Mouse (Mus musculus) ovary, adult 18-20 months (tissue): ENCODE results near the gene Rpl21.

Source experiments
- DNase-seq: peaks from one replicate; pipeline ENCODE4 v3.0.0; 2022; ENCODE audit warnings: low spot score, mixed read lengths

Rpl21 gene

DNA sequence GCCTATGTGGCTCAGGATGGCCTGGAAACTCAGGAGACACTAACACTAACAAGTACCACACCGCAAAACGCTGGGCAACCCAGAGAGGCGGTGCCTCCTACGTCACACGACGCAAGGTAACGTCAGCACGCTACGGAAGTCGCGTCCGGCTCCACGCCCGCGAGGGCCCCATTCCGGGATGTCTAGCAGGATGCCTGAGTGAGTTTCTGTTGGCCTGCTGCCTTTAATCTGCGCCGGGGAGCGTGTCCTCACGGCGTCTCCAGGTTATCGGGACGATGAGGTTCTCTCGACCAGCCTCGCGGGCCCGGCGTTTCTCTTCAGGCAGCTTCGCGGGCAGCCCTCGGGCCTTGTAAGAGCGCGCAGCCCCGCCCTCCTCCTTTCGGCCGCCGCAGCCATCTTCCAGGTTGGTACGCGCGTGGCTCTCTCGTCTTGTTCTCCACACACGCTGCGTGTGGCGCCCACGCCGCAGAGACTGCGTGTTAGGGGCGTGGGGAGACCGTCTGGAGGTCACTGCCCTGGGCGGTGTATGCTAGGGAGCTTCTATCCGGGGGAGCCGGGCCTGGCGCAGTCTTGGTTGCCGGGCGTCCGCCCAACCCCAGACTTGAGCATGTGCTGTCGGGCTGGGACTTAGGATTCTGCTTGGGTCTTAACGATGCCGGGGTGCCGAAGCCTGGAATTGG lies at the start of gene Rpl21:
TSS of gene Rpl21 (plus strand) at position 122 of the 680 bp plus-strand sequence.
- peak; percentile 87 for DNase-seq

DNA sequence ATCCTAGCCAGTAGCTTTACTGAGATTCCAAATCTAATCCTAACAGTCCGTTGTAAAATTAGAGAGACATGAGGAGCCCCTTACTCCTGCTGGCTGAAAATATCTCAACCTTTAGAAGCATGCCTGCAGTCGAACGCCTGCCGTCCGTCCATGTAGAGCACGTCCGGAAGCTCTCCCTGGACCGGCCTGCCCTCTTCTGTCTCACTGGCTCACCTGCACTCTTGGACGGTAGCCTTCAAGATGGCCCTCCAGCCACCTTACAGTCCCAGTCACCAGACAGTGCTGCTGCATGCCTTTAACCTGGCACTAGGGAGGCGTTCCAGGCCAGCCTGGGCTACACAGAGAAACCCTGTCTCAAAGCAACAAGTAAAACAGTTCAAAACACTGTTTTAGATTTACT lies 49.4 kb upstream of the Rpl21 start:
- no peak for DNase-seq

DNA sequence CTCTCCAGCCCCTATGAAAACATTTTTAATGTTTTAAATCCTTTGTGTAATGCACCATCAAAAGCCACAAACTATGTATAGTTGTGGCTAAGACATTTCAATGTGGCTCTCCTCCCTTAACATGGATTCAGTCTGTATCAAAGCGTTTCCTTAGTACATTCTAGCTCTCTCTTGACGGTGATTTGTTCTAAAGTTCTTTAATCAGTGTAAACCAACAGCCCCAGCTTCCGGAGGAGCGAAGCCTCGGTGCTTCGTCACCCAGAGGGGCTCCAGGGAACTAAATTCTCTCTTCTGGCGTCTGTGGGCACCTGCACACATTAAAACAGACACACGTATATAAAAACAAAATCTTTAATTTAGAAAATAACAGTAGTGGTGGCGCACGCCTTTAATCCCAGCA lies 48.8 kb upstream of the Rpl21 start:
- no peak for DNase-seq

DNA sequence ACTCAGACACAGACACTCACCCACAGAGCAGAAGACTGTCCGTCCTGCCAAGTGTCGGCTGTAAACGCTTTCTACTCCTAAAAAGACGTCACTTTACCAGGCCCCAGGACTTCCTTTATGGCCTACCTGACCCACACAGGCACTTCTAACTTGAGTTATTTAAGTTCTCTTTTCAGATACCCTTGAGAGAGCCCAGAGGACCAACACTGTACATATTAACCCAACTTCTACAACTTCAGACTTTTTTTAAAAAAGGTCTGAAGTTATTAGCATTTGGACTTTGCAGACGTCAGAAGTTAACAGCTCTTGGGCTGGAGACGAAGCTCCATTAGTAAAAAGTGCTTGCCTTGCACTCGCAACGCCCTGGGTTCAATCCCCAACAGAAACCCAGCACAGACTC lies 46.6 kb upstream of the Rpl21 start:
- no peak for DNase-seq

DNA sequence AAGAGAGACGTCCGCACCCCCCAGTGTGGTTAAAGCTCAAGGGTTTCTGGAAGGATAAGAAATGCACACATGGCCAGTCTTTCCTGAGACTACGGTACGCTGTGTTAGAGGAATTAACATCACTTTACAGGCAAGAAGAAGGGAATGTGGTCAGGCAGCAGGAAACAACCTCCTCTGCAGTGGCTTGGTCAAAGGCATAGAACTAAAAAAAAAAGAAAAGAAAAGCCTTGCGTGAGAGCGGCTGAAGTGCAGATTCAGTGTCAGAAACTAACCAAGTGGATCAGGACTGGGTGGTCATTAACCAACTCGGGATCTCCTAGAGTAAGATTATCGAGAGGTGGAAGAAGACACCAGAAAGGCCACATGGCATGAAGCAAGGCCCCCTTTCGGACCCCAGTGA lies 43.3 kb upstream of the Rpl21 start:
- DNase-seq = no peak

DNA sequence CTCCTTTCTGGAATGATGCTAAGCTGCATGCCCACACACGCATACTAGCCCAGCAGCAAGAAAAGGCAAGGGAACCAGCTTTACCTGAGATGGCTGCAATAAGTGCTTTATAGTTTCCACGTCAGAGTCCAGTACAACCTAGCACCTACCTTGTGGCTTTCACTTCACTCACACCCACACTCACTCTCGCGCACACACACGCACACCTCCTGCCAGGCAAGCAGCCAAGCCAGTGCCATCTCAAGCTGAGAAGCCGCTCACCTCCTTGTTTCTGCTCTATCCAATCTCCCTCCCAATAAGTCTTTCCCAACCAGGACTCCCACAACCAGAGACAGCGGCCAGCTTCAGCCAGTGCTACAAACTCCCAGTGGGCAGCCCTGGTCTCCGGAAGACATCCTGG lies 41.7 kb upstream of the Rpl21 start:
- DNase-seq = no peak

DNA sequence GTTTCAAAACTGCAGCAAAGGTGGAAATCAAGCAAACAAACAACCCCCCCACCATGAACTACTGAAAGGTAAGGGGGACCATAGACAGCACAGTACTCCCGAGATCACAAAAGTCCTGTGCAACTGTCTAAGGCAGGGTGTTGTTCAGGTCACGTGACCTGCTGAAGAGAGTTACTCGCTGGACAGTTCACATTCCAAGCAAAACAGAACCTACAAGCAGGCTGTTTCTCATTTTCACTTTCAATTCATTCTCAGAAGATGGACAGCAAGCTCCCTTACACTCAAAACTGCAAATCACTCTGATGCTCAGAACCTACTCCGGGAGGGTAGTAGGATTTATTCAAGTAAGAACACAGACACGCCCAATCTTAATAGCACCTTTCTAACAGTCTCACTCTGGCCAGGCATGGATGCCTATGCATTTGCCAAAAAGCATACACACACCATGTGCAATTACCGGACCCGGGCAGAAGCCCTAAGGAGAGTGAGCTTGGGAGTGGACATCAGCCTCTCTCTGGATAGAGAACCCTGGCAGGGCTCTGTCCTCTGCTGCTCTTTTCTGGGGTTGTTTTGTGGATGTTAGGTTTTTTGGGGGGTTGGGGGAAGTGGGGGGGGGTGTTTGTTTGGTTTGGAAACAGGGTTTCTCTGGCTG lies 40.4 kb upstream of the Rpl21 start:
- no peak for DNase-seq

DNA sequence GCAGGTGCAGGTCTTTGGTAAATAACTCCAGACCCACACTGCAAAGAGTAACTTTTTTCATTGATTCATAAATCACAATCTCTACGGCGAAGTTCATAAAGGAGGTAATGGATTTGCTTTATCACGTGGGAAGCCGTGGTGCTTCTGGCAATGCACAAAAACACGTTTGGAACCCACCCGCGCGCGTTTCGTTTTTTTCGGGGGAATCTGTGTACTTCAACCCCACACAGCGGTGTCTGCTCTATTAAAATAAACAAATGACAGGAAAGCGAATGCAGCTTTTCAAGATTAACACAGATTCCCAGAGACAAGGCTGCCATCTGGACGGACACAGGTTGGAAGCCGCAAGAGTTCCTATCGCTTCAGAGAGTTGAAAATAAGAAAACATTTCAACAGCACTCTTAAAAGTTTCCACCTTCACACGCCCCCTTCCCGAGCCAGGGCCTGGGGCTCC lies 39.0 kb upstream of the Rpl21 start:
- no peak for DNase-seq

DNA sequence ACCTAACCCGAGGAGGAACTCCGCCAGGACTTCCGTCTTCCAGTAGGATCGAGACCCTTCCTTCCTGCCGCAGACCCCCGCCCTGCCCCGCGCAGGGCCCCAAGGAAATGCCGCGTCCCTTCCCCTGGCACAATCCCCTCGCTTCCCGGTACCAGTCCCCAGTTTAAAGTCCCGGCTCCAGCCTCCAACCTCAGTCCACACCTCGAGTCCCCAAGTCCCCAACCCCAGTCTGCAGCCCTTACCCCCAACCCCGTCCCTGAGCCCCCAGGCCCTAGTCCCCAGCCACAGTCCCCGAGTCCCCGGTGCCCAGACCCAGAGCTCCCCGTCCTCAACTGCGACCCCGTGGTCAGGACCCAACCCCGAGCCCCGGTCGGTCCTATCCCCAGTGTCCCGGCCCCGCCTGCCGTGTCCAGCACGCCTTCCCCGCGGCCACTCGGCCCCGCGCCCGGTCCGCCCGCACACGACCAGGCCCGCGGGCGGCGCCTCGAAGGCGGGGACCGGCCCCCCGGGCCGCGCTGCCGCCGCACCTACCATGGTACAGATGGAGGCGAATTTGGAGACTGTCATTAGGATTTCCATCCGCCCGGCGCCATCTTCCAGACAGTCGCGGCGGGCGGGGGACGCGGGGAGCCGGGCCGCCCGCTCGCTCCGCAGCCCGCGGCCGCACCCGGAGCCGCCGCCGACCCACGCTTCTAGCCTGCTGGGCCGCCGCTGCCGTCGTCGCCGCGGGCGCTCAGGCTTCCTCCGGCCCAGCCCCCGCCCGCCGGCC lies 38.4 kb upstream of the Rpl21 start:
- peak; percentile 13 for DNase-seq

DNA sequence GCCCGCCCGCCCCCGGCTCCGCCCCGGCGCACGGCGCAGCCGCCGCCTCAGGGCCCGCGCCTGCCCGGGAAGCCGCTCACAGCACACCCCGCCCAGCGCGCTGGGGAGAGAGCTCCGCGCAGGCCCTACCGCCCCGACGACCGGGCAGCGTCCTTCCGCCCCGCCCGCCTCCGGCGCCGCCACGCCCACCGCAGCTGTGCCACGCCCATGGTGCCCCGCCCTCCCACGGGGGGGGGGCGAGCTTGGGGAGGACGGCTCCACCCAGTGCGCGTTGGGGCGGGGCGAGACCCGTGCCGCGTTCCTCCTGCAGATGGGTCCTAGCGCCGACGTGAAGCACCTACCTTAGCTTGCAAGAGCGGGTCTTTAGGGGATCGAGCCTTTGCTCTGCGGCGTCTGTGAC lies 37.8 kb upstream of the Rpl21 start, which contains the start of gene Usp12:
TSS of gene Usp12 (minus strand) at position 154 of the 400 bp plus-strand sequence.
- peak; percentile 96 for DNase-seq

DNA sequence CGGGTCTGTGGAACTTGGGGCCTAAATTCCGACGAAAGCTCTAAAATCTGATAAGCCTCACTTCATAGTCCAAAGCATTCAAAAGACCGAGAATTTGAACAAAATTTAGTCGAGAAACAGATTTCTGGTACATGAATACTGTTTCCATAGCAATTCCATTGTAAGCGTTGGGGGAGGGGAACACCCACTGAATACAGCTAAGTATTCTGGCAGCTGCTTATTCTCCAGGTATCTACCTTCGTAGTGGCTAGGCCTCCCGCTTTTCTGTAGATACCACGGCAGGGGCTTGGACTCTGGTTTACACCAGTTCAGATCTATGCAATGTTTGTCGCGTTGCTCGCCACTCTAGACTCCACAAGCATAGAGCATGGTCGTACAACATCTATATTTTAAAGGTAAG lies 37.0 kb upstream of the Rpl21 start:
- no peak for DNase-seq

DNA sequence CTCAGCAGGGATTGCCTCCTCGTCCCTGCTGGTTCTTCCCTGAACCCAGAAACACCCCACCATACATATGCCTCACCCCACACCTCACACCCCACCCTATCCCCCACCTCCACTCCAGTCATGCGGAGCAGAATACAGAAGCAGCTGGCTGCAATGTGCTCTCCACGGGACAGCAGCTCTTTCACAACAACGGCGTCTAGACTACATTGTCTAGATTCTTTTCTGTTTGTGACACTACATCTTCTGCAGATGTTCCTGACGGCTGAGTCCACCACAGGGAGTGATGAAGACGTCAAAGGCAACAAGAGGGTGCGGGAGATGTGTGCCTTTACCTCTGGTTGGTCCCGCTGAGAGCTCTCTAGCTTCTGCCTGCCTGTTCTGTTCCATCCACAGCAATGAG lies 34.7 kb upstream of the Rpl21 start:
- DNase-seq = no peak

DNA sequence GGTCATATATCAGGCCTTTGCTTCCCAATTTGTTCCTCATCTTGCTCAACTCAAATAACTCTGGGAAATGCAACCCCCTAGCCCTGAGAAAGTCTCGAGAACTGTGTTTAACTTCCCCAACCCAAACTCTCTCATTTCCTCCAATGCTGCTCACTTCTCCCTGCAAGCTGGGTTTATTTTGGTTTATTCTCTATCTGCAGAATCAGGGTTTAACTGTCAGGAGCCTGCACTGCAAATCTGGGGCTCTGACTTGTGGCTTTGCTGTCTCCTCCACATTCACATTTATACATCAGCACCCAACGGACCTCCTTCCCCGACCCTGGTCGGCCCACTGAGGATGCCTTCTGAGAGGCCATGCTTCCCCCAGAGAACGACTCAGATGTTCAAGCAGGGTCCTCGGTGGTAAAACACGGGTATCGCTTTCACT lies 26.7 kb upstream of the Rpl21 start:
- DNase-seq = no peak

DNA sequence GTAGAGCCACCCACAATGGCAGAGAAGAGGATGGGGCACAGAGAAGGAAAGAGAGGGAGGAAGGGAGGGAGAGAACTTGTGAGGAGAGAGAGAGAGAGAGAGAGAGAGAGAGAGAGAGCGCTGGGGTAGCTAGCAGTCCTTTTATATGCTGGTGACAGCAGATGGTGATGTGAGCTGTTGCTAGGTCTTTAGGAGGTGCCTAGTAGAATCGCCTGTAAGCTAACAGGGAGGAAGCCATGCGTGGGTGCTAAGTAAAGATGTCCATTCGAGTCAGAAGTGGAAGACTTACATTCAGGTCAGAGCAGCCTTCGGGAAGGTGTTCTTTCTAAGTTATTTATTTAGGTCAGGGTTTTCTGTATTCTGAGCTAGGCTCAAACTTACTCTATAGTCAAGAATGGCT lies 22.7 kb upstream of the Rpl21 start:
- no peak for DNase-seq

DNA sequence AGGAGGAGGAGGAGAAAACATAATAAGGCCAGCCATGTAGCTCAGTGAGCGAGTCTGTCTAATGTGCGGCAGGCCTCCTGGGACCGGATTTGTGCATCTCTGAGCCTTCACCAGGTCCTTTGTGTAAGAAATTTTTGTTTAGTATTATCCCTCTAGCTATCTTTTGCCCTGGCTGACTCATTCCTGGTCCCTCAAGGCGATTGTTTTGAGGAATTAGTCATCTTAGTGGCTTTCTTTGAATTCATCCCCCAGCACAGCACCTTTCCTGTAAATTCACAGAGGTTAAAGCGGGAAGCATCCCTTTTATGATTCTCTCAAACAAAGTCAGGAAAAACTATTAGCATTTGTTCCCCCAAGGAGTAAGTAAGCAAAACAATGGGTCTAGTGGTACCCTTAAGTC lies 19.8 kb upstream of the Rpl21 start:
- no peak for DNase-seq

DNA sequence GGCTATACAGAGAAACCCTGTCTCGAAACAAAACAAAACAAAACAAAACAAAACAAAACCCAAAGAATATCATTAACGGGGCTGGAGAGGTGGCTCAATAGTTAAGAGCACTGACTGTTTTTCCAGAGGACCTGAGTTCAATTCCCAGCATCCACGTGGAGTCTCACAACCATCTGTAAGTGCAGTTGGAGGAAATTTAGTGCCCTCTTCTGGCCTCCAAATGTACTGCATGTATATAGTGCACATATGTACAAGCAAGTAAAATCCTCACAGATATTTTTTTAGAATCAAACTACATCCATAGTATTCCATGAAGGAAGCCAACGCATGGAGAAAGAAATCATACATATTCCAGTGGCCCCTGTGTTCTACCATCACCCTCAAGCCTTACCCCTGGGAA lies 19.3 kb upstream of the Rpl21 start:
- DNase-seq = no peak

DNA sequence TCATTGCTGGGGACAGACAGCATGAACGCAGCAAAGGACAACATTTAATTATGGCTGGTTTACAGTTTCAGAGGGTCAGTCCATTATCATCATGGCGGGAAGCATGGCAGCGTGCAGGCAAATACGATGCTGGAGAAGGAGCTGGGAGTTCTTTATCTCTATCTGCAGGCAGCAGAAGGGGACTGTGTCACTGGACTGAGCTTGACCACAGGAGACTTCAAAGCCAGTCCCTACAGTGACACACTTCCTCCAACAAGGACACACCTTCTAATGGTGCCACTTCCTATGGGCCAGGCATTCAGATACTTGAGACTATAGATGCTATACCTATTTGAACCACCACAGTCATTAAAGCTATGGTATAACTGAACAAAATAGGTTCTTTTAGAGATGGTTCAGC lies 17.3 kb upstream of the Rpl21 start:
- no peak for DNase-seq

DNA sequence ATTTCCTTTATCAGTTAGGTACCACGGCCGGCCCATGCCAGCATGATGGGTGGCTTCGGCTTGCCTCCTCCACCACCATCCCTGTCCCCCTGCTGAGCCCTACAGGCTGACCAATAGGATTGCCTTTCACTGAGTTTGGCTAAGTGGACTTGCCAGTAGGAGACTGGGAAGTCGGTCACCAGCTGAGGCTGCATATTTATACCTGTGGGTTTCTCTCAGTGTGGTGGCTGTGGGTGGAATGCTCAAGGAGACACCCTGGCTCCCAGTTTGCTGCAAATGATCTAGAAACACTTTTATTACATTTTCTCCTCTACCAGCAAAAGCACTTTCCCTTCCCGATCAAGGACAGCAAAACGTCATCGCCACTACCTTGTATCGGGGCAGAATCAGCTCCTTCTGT lies 15.1 kb upstream of the Rpl21 start:
- DNase-seq = no peak

DNA sequence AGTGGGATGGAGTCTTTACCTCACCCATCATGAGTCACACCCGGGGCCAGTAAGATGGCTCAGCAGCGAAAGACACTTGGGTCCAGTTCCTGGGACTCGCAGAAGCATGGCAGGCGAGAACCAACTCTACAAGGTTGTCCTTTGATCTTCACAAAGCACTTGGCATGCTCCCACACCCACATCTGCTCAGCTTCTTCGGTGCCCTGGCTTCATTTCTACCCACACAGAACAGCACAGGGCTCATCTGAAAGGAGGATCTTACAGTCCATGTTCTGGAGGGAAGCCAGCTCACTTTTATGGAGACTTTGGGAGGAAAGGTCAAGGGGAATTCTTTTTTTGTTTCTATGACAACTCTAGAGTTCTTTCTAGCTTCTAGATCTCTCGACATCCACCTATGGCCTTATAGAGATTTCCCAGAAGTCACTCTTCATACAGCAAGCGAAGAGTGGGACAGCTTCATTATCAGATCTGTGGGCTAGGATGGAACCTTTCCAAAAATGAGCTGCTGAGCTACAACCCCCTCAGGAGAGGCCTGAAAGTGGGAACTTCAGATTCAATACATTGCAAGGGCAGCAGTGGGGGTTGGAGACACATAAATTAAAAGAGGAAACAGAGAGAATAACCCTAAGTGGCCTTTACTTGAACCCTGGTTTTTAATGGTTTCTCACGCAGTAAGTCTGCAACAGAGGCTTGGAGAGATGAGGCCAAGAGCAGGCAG lies 13.6 kb upstream of the Rpl21 start:
- peak; percentile 5 for DNase-seq

DNA sequence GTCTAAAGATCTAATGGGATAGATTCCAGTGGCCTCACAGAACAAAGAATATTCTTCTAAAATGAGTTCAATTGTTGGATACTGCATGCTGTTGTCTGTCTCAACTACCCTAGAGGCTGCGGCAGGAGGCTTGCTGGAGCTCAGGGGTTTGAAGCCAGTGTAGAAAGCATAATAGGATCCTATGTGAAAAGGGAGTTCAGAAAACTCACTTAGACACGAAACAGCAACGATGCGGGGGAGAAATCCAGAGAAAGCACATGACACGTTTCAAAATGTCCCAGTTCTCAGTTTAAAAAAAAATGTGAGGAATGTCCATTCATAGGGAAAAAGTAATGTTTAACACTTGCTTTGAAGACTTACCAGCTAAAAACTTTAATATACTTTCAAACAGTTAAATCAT lies 9.7 kb upstream of the Rpl21 start:
- DNase-seq = no peak

DNA sequence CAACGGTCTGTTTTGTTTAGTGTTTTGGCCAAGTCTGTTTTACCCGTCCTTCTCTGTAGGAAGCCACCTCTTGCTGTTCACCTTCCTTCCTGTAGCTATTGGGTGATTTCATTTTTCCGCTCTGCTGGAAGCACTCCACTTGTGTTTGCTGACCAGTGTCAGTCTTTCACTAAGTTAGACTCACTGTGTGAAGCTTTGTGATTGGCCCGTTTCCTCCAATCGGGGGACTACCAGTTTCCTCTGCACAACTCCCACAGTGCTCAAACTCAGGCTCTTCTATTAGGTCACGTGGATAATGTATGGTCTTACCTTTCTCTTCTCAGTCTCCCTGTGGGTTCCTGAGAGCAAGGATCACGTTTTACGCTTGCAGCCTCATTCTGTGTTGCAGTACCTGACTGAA lies 3.2 kb upstream of the Rpl21 start:
- no peak for DNase-seq

DNA sequence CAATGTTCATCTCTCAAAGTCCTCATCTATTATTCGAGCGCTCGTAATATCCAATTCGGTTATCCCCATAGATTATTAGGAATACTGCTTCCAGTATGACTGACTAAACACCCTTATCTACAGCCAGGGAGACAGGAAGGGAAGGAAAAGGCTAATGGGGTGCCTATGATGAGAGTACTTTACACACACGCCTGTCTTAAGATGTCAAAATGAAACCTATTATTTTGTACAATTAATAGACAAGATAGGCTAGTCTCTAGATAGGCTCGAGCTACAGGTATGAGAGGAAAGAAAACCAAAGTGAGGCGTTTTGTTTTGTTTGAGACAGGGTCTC lies 288 bp upstream of the Rpl21 start:
- no peak for DNase-seq
